Mouse (Mus musculus): ENCODE data around the gene Sec24d. TPM values are rescaled to one million over a fixed set of nuclear protein-coding genes. Genes with fewer than 3 reads are reported as not detected.

Sec24d gene
- polyA plus RNA-seq, 1 experiment from 2014 or later = 34.9 TPM

GRCm38 (mm10) chr3:123288856-123289570 is 21.8 kb downstream of the Sec24d start:
- DNase-seq (ENCODE audit: low spot score) (no peak), ATAC-seq (no peak)
- Histone ChIP-seq H3K9me3 (ENCODE audit: low read length) (no peaks in the 10 kb centered on the region), H3K4me2 (replicated peaks; ENCODE audit: low read depth, low read length) (no peak overlapping the region), H3K9ac (replicated peaks; ENCODE audit: low read depth) (no peak overlapping the region), H3K4me1 (ENCODE audit: insufficient read depth, low read depth, low read length) (no peaks in the 10 kb centered on the region), H3K4me3 (ENCODE audit: low read depth, low read length) (no peak overlapping the region), H3K27ac (ENCODE audit: low read length) (no peak overlapping the region), H3K36me3 (ENCODE audit: insufficient read depth, low read length) (peaks cover 5% of the 10 kb centered on the region; the same call in 1 of the 2 replicates), H3K27me3 (replicated peaks; ENCODE audit: insufficient read depth, low read length) (no peaks in the 10 kb centered on the region)
- WGBS = 48% methylated on average over 9 of the region's 9 CpGs
- TF ChIP-seq EP300 (IDR thresholded peaks at IDR 0.05) = no peak
- no peak for TF ChIP-seq CTCF (IDR thresholded peaks at IDR 0.05)

GRCm38 (mm10) chr3:123291670-123292069 is 24.4 kb downstream of the Sec24d start:
- Histone ChIP-seq H3K9ac (replicated peaks; ENCODE audit: low read depth) (no peak overlapping the region), H3K27me3 (replicated peaks; ENCODE audit: insufficient read depth, low read length) (no peaks in the 10 kb centered on the region), H3K4me3 (ENCODE audit: low read depth, low read length) (no peak overlapping the region), H3K4me2 (replicated peaks; ENCODE audit: low read depth, low read length) (no peak overlapping the region), H3K27ac (ENCODE audit: low read length) (no peak overlapping the region), H3K9me3 (ENCODE audit: low read length) (no peaks in the 10 kb centered on the region), H3K36me3 (ENCODE audit: insufficient read depth, low read length) (peaks cover 17% of the 10 kb centered on the region; the same call in 1 of the 2 replicates), H3K4me1 (ENCODE audit: insufficient read depth, low read depth, low read length) (no peaks in the 10 kb centered on the region)
- ATAC-seq (no peak), DNase-seq (ENCODE audit: low spot score) (no peak)
- TF ChIP-seq CTCF (IDR thresholded peaks at IDR 0.05) = no peak
- TF ChIP-seq EP300 (IDR thresholded peaks at IDR 0.05) = no peak

- TF ChIP-seq CTCF (IDR thresholded peaks at IDR 0.05) (no peak), EP300 (IDR thresholded peaks at IDR 0.05) (peak; percentile 28; the same call in 1 of the 2 replicates)
- no peaks in the 10 kb centered on the region for H3K27me3 ChIP-seq (replicated peaks; ENCODE audit: insufficient read depth, low read length)
- peak overlapping the region; percentile 5; the same call in 1 of the 2 replicates for H3K27ac ChIP-seq (ENCODE audit: low read length)
- DNase-seq (ENCODE audit: low spot score) (peak; percentile 46), ATAC-seq (peak; percentile 93)
- H3K36me3 ChIP-seq (ENCODE audit: insufficient read depth, low read length) = peaks cover 21% of the 10 kb centered on the region; the same call in 1 of the 2 replicates
- no peaks in the 10 kb centered on the region for H3K4me1 ChIP-seq (ENCODE audit: insufficient read depth, low read depth, low read length)
- H3K9ac ChIP-seq (replicated peaks; ENCODE audit: low read depth) = no peak overlapping the region
- 44% methylated on average over 11 of the region's 11 CpGs for WGBS
- no peak overlapping the region for H3K4me3 ChIP-seq (ENCODE audit: low read depth, low read length)
- no peak overlapping the region for H3K4me2 ChIP-seq (replicated peaks; ENCODE audit: low read depth, low read length)
- H3K9me3 ChIP-seq (ENCODE audit: low read length) = no peaks in the 10 kb centered on the region
Observed at GRCm38 (mm10) chr3:123296654-123297053, 29.4 kb downstream of the Sec24d start.

- DNase-seq (ENCODE audit: low spot score) (no peak), ATAC-seq (no peak)
- Histone ChIP-seq H3K4me2 (replicated peaks; ENCODE audit: low read depth, low read length) (no peak overlapping the region), H3K9me3 (ENCODE audit: low read length) (no peaks in the 10 kb centered on the region), H3K36me3 (ENCODE audit: insufficient read depth, low read length) (peaks cover 21% of the 10 kb centered on the region; the same call in 1 of the 2 replicates), H3K9ac (replicated peaks; ENCODE audit: low read depth) (no peak overlapping the region), H3K27me3 (replicated peaks; ENCODE audit: insufficient read depth, low read length) (no peaks in the 10 kb centered on the region), H3K4me3 (ENCODE audit: low read depth, low read length) (no peak overlapping the region), H3K27ac (ENCODE audit: low read length) (no peak overlapping the region), H3K4me1 (ENCODE audit: insufficient read depth, low read depth, low read length) (no peaks in the 10 kb centered on the region)
- 82% methylated on average over 9 of the region's 9 CpGs for WGBS
- TF ChIP-seq CTCF (IDR thresholded peaks at IDR 0.05) = no peak
- TF ChIP-seq EP300 (IDR thresholded peaks at IDR 0.05) = no peak
Observed at GRCm38 (mm10) chr3:123298283-123298682, 31.0 kb downstream of the Sec24d start.

DNA sequence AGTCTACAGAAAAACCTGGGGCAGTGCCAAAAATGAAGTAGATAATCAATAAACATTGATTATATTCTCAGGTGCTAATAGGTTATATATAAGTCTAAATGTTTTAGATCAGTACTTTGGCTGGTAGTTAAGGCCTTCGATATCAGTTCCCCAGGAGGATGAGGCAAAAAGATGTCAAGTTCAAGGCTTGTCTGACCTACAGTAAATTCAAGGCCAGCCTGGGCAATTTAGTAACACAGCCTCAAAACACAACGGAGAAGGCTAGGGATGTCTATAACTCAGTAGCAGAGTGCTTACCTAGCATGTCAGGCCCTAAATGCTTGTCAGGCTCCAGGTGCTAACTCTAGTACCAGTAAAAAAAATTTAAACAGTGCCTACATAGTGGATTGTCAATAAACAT is 34.3 kb downstream of the Sec24d start:
- H3K9me3 ChIP-seq (ENCODE audit: low read length) = no peaks in the 10 kb centered on the region
- peaks cover 11% of the 10 kb centered on the region; the same call in 1 of the 2 replicates for H3K36me3 ChIP-seq (ENCODE audit: insufficient read depth, low read length)
- H3K27ac ChIP-seq (ENCODE audit: low read length) = no peak overlapping the region
- WGBS = 95% methylated on average over 2 of the region's 2 CpGs
- H3K27me3 ChIP-seq (replicated peaks; ENCODE audit: insufficient read depth, low read length) = no peaks in the 10 kb centered on the region
- DNase-seq (ENCODE audit: low spot score) (no peak), ATAC-seq (no peak)
- no peak for TF ChIP-seq CTCF (IDR thresholded peaks at IDR 0.05)
- TF ChIP-seq EP300 (IDR thresholded peaks at IDR 0.05) = no peak
- H3K4me2 ChIP-seq (replicated peaks; ENCODE audit: low read depth, low read length) = no peak overlapping the region
- H3K4me1 ChIP-seq (ENCODE audit: insufficient read depth, low read depth, low read length) = no peaks in the 10 kb centered on the region
- no peak overlapping the region for H3K9ac ChIP-seq (replicated peaks; ENCODE audit: low read depth)
- no peak overlapping the region for H3K4me3 ChIP-seq (ENCODE audit: low read depth, low read length)

DNA sequence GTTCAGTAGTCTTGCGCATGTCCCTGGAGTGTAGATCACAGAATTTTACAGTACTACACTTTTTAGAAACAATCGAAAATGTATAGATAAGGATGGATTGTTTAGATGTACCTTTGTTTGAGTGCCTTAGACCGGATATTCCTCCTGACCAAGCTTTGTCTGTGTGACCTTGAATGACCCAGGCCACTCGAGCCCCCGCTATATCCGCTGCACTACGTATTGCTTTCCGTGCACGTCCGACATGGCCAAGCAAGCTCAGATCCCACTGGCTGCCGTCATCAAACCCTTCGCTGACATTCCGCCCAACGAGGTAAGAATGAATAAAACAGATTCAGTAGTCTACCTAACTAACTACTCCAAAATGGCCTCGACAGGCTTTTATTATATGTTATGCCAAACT is 38.4 kb downstream of the Sec24d start:
- ATAC-seq (no peak), DNase-seq (ENCODE audit: low spot score) (no peak)
- Histone ChIP-seq H3K27ac (ENCODE audit: low read length) (no peak overlapping the region), H3K4me3 (ENCODE audit: low read depth, low read length) (no peak overlapping the region), H3K4me1 (ENCODE audit: insufficient read depth, low read depth, low read length) (no peaks in the 10 kb centered on the region), H3K27me3 (replicated peaks; ENCODE audit: insufficient read depth, low read length) (no peaks in the 10 kb centered on the region), H3K9ac (replicated peaks; ENCODE audit: low read depth) (no peak overlapping the region), H3K36me3 (ENCODE audit: insufficient read depth, low read length) (peaks cover 5% of the 10 kb centered on the region; the same call in 1 of the 2 replicates), H3K4me2 (replicated peaks; ENCODE audit: low read depth, low read length) (no peak overlapping the region), H3K9me3 (ENCODE audit: low read length) (no peaks in the 10 kb centered on the region)
- 85% methylated on average over 15 of the region's 15 CpGs for WGBS
- TF ChIP-seq CTCF (IDR thresholded peaks at IDR 0.05) (no peak), EP300 (IDR thresholded peaks at IDR 0.05) (no peak)

All from lung, postnatal 0 days (tissue).